Mouse (Mus musculus) lung, adult 2 months (tissue): ENCODE results near the gene Ero1lb. TPM values are rescaled to one million over a fixed set of nuclear protein-coding genes. Genes with fewer than 3 reads are reported as not detected.
A peak's percentile ranks its signal among the peaks of the same experiment; 100 is the strongest.
"Not testable (repeated sequence)": the region's sequence is repeated elsewhere in the genome, so short reads cannot be mapped to it uniquely, and the experiment has no call there.

Source experiments
- DNase-seq: peaks from one replicate; pipeline ENCODE4 v3.0.0; 2022
- H3K4me1 ChIP-seq: fragments of 200-500 bp; 2 replicates; pipeline ENCODE4 v1.6.1; 2011; ENCODE audit warnings: low read length; ENCODE audit not compliant: control insufficient read depth, insufficient read depth
- H3K4me3 ChIP-seq: fragments of 200-500 bp; replicated peaks from 2 replicates; pipeline ENCODE3; 2011; ENCODE audit warnings: low read depth, mild to moderate bottlenecking, control low read depth, low read length; ENCODE audit errors: extremely low read depth
- CTCF ChIP-seq: fragments of 200-500 bp; IDR thresholded peaks from 2 replicates; pipeline ENCODE4 v1.5.1; 2011; ENCODE audit warnings: mild to moderate bottlenecking, low read length, control low read depth; ENCODE audit not compliant: insufficient read depth
- POLR2A ChIP-seq: fragments of 200-500 bp; IDR thresholded peaks from 2 replicates; pipeline ENCODE4 v1.6.1; 2011; ENCODE audit warnings: low read depth, mild to moderate bottlenecking, control low read depth, low read length, borderline replicate concordance; ENCODE audit errors: extremely low read depth
- WGBS: fragments of 180-500 bp; shearing (Covaris S2); methylation state at CpG from one replicate; pipeline ENCODE4 v1.1.7; 2018; 5-methylcytosine and 5-hydroxymethylcytosine counted together
- polyA plus RNA-seq: library from polyadenylated mRNA; depleted of rRNA; stranded (reverse); fragments of >200 nt; gene quantifications from 2 replicates; pipeline ENCODE4 v1.2.3, GENCODE M21; 2012

Ero1lb gene
- polyA plus RNA-seq, 1 experiment, result 4.1 TPM

DNA sequence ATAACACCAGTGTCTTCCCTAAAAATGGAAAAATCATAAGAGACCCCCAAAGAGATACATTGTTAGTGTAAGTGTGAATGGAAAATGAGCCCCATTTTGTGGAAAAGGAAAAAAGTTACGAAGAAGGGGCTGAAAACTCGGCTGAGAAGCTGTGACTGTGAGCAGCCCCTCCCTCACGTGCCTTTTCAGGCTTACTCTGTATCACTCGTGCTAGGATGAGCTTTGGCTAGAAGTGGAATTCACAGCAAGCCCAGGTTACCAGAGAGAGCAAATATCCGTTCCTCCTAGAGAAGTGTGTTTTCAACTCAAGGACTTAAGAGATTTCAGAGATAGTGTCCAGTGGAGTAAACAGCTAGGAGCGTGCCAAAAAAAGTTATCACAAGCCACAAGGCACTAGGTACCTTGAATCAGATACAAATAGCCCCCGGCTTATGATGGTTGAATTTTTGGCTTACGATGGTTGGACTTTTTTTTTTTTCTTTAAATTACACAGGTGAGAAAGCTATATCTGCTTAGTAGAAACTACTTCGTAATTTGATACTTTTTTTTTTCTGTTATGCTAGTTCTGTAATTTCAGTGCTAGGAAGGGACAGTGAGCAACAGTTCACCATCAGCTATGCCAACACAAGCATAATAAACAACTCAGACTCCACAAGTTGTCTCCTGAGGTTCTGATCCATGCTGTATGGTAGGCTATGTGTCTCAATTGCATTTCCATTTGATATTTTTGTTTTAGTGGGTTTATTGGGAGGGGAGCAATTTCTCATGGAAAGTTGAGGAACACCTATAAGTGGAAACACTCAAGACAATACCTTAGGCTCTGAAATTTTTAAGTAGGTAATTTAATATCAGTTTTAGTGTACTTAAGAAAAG lies 3.2 kb downstream of the Ero1lb start:
- H3K4me1 ChIP-seq, result peaks cover 7% of the 10 kb centered on the region; the same call in 1 of the 2 replicates
- WGBS, result 56% methylated on average over 9 of the region's 9 CpGs
- DNase-seq, result no peak
- H3K4me3 ChIP-seq, result no peak overlapping the region
- no peak for TF ChIP-seq POLR2A
- no peak for TF ChIP-seq CTCF

DNA sequence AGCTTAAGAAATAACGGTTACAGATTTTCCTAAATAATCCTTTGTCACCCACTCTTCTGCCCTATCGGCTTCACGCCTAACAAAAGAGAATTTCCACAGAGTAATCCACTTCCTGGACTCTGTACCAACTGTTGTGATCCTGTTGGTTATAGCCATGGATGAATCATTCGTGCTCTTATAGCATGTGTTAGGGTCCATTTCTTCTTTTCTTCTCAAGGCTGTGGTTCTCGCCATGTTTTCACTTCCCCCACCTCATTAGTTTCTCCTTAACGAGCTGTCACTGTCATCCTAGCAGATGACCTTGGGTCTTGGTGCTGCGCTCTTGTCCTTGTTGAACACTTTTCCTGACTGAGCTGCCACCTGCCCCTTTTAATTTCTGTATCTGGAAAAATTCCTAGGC lies 4.1 kb downstream of the Ero1lb start:
- Histone ChIP-seq H3K4me1 (peaks cover 7% of the 10 kb centered on the region; the same call in 1 of the 2 replicates), H3K4me3 (no peak overlapping the region)
- TF ChIP-seq POLR2A, result no peak
- TF ChIP-seq CTCF, result no peak
- no peak for DNase-seq
- 73% methylated on average over 7 of the region's 7 CpGs for WGBS

DNA sequence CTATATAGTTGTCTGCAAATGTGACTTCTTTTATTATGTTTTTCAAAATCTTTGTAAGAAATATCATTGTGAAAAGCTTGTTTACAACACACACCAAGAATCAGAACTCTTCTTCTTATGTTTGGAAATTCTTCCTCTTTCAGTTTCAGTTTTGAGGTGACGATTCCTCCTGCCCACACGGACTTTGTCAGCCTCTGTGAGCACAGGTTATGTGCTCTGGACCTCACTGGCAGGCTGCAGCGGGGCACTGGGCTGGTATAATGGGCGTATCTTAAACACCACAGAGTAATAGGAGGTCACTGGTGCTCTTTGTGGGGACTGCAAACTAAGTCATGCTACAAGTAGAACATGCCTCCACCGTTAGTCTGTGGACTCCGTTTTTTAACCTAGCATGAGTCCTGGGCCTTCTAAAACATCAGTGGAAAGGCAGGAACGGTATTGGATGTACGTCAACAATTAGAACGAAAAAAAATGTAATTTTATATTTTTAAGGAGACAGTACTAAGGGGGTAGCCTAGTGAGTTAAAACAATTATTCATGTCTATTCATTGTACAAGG lies 9.4 kb downstream of the Ero1lb start:
- Histone ChIP-seq H3K4me1 (no peaks in the 10 kb centered on the region), H3K4me3 (peak overlapping the region; percentile 62)
- DNase-seq, result no peak
- WGBS, result 58% methylated on average over 9 of the region's 9 CpGs
- TF ChIP-seq POLR2A, result no peak
- TF ChIP-seq CTCF, result no peak

DNA sequence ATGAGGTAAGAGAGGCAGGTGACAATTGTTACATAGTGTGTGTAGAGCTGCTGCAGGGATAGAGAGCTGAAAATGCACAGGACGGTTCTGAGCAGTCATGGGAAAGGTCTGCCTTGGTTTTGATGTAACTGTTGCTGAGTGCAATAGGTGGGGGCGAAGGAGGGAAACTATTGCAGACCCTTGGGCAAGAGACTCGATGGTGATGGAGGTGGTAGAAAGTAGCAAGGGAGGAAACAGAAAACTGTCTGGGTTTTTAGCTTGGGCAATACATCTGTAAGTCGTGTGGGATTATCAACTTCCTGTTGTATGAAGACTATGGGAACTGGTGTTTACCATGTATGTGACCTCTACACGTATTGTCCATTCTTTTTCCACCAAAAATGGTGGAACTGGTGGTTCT lies 12.5 kb downstream of the Ero1lb start:
- WGBS, result 75% methylated on average over 5 of the region's 5 CpGs
- DNase-seq, result no peak
- TF ChIP-seq CTCF, result no peak
- no peak for TF ChIP-seq POLR2A

DNA sequence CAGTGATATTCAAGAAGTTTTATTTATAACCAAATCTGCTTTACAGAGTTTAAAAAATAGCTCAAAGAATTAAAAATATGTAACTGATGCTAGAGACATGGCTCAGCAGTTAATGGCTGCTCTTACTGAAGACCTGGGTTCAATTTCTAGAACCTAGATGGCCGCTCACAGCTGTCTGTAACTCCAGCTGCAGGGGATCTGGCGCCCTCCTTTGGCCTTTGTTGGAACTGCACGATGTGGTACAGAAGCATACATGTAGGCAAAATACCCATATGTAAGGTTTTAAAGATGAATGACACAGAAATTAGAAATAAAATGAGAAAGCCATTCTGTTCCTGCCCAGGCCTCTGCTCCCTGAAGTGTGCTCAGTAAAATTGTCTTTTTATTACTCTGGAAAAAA lies 23.3 kb downstream of the Ero1lb start:
- TF ChIP-seq CTCF (peak; percentile 74), POLR2A (no peak)
- no peaks in the 10 kb centered on the region for H3K4me1 ChIP-seq
- WGBS, result 18% methylated on average over 3 of the region's 3 CpGs
- H3K4me3 ChIP-seq, result no peak overlapping the region
- peak; percentile 53 for DNase-seq

More for the DNA sequence above, 12.5 kb downstream of the Ero1lb start:
- Histone ChIP-seq H3K4me1 (no peaks in the 10 kb centered on the region), H3K4me3 (no peak overlapping the region)

DNA sequence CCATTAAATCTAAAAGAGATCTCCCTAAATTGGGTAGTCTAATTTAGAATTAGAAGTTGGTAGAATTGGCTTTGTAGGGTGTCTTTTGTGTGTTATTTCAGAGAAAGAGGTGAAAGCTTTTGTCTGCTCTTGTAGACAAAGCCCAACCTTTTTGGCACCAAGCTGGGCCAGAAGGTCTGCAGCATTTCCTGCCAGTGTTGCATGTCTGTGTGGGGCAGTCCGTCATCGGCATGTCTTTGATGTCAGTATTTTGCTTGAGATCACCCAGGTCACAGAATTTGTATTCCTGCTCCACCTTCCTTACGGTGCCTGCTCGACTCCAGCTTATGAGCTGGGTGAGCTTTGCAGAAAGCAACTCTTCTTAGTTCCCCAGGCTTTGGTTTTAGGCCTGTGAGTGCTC lies 31.4 kb downstream of the Ero1lb start:
- DNase-seq, H3K4me1 ChIP-seq, H3K4me3 ChIP-seq: not testable (repeated sequence)
- 56% methylated on average over 4 of the region's 4 CpGs for WGBS

DNA sequence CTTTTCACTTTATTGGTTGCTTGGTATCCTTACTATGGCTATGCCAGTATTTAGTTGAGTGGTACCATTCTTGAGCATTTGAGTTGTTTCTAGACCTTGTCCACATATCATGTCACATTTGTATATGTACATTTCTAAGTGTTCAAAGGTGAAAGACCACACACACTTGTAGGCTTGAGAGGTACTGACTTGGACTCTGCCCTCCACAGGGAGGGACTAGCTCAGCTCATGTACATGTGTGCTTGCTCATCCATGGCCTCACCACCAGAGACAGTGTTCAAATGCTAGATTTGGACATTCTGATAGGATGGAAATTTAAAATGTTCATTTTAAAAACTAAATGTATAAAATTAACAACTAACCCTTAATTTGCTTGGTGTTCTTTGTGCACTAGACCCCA lies 44.5 kb downstream of the Ero1lb start:
- not testable (repeated sequence) for H3K4me3 ChIP-seq, H3K4me1 ChIP-seq, DNase-seq

DNA sequence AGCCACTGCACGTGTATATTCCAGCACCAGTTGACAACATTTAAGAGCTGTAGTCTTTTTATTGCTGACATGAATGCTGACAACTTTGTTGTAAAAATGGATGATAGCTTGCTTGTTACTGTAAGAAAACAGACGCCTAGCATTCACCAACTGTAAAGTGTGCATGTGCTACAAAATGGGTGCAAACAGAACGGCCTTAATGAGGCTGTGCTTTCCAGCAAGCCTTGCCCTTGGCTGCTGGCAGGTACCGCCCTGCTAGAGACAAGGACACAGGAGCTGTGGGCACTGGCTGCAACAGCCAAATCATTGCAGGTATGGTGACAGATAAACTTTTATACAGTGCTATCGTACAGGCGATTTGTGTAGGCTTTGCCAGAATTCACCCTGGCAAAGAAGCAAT lies 48.4 kb downstream of the Ero1lb start:
- not testable (repeated sequence) for DNase-seq, H3K4me3 ChIP-seq, H3K4me1 ChIP-seq
- WGBS, result 82% methylated on average over 6 of the region's 6 CpGs

DNA sequence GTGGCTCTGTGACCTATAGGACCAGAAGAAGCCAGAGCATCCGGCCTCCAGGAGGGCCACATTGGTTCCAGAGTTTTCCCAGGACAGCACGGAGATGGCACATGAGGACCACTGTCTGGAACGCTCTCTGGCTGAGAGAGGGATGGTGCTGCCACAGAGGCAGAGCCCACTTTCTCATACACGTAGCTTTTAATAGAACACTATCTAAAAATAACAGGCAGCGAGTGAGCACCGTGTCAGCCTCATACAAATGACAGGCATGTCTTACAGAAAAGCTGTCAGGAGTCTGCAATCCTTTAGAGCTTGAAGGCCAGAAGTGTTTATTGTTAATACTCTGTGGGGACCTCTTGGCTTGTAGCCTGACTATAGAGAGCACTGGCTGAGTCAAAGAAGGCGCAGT lies 48.9 kb downstream of the Ero1lb start:
- not testable (repeated sequence) for H3K4me1 ChIP-seq, H3K4me3 ChIP-seq, DNase-seq
- 75% methylated on average over 7 of the region's 7 CpGs for WGBS

DNA sequence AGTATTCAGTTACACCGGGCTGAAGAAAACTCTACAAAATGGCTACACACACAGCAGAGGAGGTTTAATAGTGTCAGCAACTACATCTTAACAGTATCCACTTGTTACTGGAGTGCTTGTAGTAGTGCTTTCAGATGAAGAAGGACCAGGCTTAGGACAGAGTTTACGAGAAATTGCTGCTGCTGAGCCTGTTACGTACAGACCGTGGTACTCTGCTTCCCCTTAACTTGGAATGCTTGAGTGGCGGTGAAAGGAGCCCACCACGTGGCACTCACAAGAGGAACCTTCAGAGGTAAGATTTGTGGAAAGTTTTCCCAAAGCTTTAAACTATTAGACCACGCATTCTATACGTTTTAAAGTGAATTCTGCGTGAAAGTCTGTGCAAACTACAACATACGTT lies 49.3 kb downstream of the Ero1lb start:
- H3K4me1 ChIP-seq, H3K4me3 ChIP-seq, DNase-seq: not testable (repeated sequence)
- WGBS, result 83% methylated on average over 10 of the region's 10 CpGs

DNA sequence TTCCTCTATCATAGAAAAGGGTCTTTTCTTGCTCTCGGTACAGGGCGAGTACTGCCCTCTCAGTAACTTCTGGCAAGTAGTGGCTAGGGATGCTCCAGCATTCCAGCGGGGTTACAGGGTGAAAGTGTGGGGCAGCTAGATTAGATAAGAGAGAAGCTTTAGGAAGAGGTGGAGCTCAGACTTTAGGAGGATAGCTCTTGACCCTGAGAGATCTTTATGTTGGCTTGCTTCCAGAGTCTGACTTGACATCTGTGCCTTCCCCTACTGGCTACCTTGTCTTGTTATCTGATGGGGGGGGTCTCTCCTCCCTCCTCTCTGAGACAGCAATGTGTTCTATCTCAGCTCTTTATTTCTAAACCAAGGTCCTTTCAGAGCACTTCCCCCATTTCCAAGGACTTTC lies 50.8 kb downstream of the Ero1lb start:
- H3K4me1 ChIP-seq, H3K4me3 ChIP-seq, DNase-seq: not testable (repeated sequence)
- 36% methylated on average over 3 of the region's 3 CpGs for WGBS

DNA sequence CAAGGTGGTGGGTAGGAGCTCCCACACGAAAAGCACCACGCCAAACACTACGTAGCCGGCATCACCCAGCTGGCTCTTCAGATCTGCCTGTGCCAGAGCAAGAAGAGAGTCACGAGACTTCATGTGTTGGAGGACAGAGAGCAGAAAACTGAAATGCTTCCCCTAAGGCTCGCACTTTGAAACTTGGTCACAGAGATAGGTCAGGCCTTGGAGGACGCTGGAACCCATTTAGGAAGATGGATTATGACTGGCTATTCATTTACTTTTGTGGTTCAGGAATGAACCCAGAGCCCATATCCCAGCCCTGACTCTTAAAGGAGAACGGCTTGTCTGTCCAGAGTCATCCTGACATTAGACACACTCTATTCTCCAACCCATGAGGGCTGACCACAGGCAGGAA lies 54.1 kb downstream of the Ero1lb start:
- 94% methylated on average over 8 of the region's 8 CpGs for WGBS

DNA sequence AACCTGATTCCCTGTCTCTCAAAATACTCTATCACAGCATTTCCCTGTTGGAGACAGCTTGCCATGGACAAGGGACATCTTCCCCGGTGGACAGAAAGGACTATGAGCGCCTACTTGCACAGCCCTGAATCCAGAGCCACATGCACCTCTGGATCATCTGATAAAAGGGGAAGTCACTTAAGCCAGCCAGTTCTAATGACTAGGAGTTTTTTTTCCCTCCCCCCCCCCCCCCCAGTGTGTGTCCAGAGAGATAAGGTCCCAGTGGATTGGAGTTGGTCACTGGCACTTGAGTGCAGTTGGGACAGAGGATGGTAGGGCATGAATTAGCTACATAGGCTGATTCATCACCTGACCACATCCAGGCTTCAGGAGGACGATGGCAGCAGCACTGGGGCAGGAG lies 60.4 kb downstream of the Ero1lb start:
- H3K4me3 ChIP-seq, H3K4me1 ChIP-seq, DNase-seq: not testable (repeated sequence)
- 94% methylated on average over 3 of the region's 3 CpGs for WGBS

More for the DNA sequence above, 54.1 kb downstream of the Ero1lb start:
- DNase-seq, H3K4me1 ChIP-seq, H3K4me3 ChIP-seq: not testable (repeated sequence)

DNA sequence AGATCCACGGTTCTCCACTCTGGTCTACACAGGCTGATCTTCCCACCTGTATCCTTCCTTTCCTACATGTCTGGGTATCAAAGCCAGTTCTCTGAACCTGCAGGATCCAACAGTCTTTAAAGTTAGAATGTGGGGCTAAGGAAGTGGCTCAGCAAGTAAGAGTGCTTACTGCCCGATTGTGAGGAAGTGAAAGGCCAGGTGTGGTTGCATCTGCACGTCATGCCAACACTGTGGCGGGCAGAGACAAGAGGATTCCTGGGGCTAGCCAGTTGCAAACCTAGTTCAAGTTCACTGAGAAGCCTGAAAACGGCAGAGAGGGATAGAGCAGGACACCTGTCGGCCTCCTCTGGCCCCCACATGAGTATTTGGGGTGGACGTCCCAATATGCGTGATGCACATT lies 62.1 kb downstream of the Ero1lb start:
- not testable (repeated sequence) for H3K4me3 ChIP-seq
- 79% methylated on average over 8 of the region's 8 CpGs for WGBS

DNA sequence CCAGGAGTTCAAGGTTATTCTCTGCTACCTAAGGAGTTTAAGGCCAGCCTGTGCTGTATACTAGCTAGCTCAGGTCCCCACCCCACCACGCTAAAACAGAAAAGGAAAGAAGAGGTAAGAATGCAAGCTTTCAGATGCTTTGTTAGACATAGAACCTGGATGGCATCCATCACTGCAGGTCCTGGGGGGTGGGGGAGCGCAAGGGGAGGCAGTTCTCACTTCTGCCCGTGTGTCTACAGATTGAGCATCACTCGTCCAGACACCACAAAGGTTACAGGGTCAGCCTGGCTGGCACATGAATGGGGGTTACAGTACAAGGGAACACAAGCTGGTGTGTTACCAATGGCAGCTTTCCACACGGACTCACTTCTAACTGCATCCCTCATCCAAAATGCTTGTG lies 62.5 kb downstream of the Ero1lb start:
- WGBS, result 73% methylated on average over 5 of the region's 5 CpGs
- not testable (repeated sequence) for DNase-seq, H3K4me3 ChIP-seq, H3K4me1 ChIP-seq

More for the DNA sequence above, 62.1 kb downstream of the Ero1lb start:
- not testable (repeated sequence) for H3K4me1 ChIP-seq, DNase-seq
